Mouse (Mus musculus): Measurements from ENCODE around the gene Dgki. TPM values are rescaled to one million over a fixed set of nuclear protein-coding genes. Genes with fewer than 3 reads are reported as not detected.
A peak's percentile ranks its signal among the peaks of the same experiment; 100 is the strongest.

Gene Dgki
- polyA plus RNA-seq, 1 experiment from 2014 or later: 0.18 TPM

GRCm38 (mm10) chr6:36812666-36813515, 487.1 kb downstream of the Dgki start:
- ATAC-seq (replicated peaks; ENCODE audit: low FRiP score) (no peak), DNase-seq (ENCODE audit: low spot score) (no peak)
- Histone ChIP-seq H3K4me1 (replicated peaks; ENCODE audit: control insufficient read depth, insufficient read depth, low read length) (no peaks in the 10 kb centered on the region), H3K27ac (ENCODE audit: low read depth, low read length) (no peak overlapping the region), H3K36me3 (ENCODE audit: control insufficient read depth, insufficient read depth, low read length) (no peaks in the 10 kb centered on the region), H3K27me3 (replicated peaks; ENCODE audit: control insufficient read depth, insufficient read depth, low read length) (no peaks in the 10 kb centered on the region), H3K4me3 (ENCODE audit: low read depth, low read length) (no peak overlapping the region), H3K4me2 (no peak overlapping the region), H3K9me3 (ENCODE audit: control insufficient read depth, low read length) (no peaks in the 10 kb centered on the region), H3K9ac (ENCODE audit: low read depth, low read length) (no peak overlapping the region)
- WGBS: 51% methylated on average over 7 of the region's 7 CpGs

GRCm38 (mm10) chr6:36810448-36810847, 489.5 kb downstream of the Dgki start:
- ATAC-seq (replicated peaks; ENCODE audit: low FRiP score) (no peak), DNase-seq (ENCODE audit: low spot score) (no peak)
- Histone ChIP-seq H3K27ac (ENCODE audit: low read depth, low read length) (no peak overlapping the region), H3K4me3 (ENCODE audit: low read depth, low read length) (peak overlapping the region; percentile 51; the same call in 1 of the 2 replicates), H3K4me1 (replicated peaks; ENCODE audit: control insufficient read depth, insufficient read depth, low read length) (no peaks in the 10 kb centered on the region), H3K9ac (ENCODE audit: low read depth, low read length) (no peak overlapping the region), H3K4me2 (peak overlapping the region; percentile 57), H3K27me3 (replicated peaks; ENCODE audit: control insufficient read depth, insufficient read depth, low read length) (no peaks in the 10 kb centered on the region), H3K9me3 (ENCODE audit: control insufficient read depth, low read length) (no peaks in the 10 kb centered on the region), H3K36me3 (ENCODE audit: control insufficient read depth, insufficient read depth, low read length) (no peaks in the 10 kb centered on the region; the same call in 1 of the 2 replicates)
- 22% methylated on average over 5 of the region's 5 CpGs for WGBS

GRCm38 (mm10) chr6:36809747-36810285, 490.2 kb downstream of the Dgki start, which contains the start of gene Ptn:
Gene Ptn (minus strand): TSS chr6:36810220.
- peak within 1 kb of the TSS; percentile 50 for H3K9ac ChIP-seq (ENCODE audit: low read depth, low read length)
- H3K9me3 ChIP-seq (ENCODE audit: control insufficient read depth, low read length): no peaks in the 10 kb centered on the region
- peak within 1 kb of the TSS; percentile 57 for H3K4me2 ChIP-seq
- H3K27me3 ChIP-seq (replicated peaks; ENCODE audit: control insufficient read depth, insufficient read depth, low read length): no peaks in the 10 kb centered on the region
- peak within 1 kb of the TSS; percentile 51 for H3K4me3 ChIP-seq (ENCODE audit: low read depth, low read length)
- peak; percentile 53 for DNase-seq (ENCODE audit: low spot score)
- peak within 1 kb of the TSS; percentile 66; the same call in 1 of the 2 replicates for H3K27ac ChIP-seq (ENCODE audit: low read depth, low read length)
- ATAC-seq (replicated peaks; ENCODE audit: low FRiP score): no peak
- H3K36me3 ChIP-seq (ENCODE audit: control insufficient read depth, insufficient read depth, low read length): no peaks in the 10 kb centered on the region; the same call in 1 of the 2 replicates
- no peaks in the 10 kb centered on the region for H3K4me1 ChIP-seq (replicated peaks; ENCODE audit: control insufficient read depth, insufficient read depth, low read length)
- WGBS: 0% methylated on average over 15 of the region's 15 CpGs

- peak overlapping the region; percentile 66; the same call in 1 of the 2 replicates for H3K27ac ChIP-seq (ENCODE audit: low read depth, low read length)
- no peak for DNase-seq (ENCODE audit: low spot score)
These were observed 490.7 kb downstream of the Dgki start for GRCm38 (mm10) chr6:36809311-36809726.

GRCm38 (mm10) chr6:36808306-36809058, 491.5 kb downstream of the Dgki start:
- ATAC-seq (replicated peaks; ENCODE audit: low FRiP score): no peak
- Histone ChIP-seq H3K4me2 (peak overlapping the region; percentile 57), H3K9ac (ENCODE audit: low read depth, low read length) (no peak overlapping the region; the same call in 1 of the 2 replicates)

More at GRCm38 (mm10) chr6:36809311-36809726, 490.7 kb downstream of the Dgki start:
- ATAC-seq (replicated peaks; ENCODE audit: low FRiP score): no peak
- peak overlapping the region; percentile 51 for H3K4me3 ChIP-seq (ENCODE audit: low read depth, low read length)
- no peaks in the 10 kb centered on the region for H3K9me3 ChIP-seq (ENCODE audit: control insufficient read depth, low read length)
- 19% methylated on average over 7 of the region's 7 CpGs for WGBS
- peak overlapping the region; percentile 50 for H3K9ac ChIP-seq (ENCODE audit: low read depth, low read length)
- H3K27me3 ChIP-seq (replicated peaks; ENCODE audit: control insufficient read depth, insufficient read depth, low read length): no peaks in the 10 kb centered on the region
- H3K4me2 ChIP-seq: peak overlapping the region; percentile 57
- H3K4me1 ChIP-seq (replicated peaks; ENCODE audit: control insufficient read depth, insufficient read depth, low read length): no peaks in the 10 kb centered on the region
- no peaks in the 10 kb centered on the region; the same call in 1 of the 2 replicates for H3K36me3 ChIP-seq (ENCODE audit: control insufficient read depth, insufficient read depth, low read length)

GRCm38 (mm10) chr6:36806906-36807305, 493.1 kb downstream of the Dgki start:
- no peak for ATAC-seq (replicated peaks; ENCODE audit: low FRiP score)
- no peak overlapping the region for H3K9ac ChIP-seq (ENCODE audit: low read depth, low read length)
- no peak overlapping the region for H3K4me3 ChIP-seq (ENCODE audit: low read depth, low read length)
- 74% methylated on average over 6 of the region's 6 CpGs for WGBS
- H3K36me3 ChIP-seq (ENCODE audit: control insufficient read depth, insufficient read depth, low read length): no peaks in the 10 kb centered on the region; the same call in 1 of the 2 replicates
- no peak for DNase-seq (ENCODE audit: low spot score)
- no peaks in the 10 kb centered on the region for H3K4me1 ChIP-seq (replicated peaks; ENCODE audit: control insufficient read depth, insufficient read depth, low read length)
- no peak overlapping the region for H3K27ac ChIP-seq (ENCODE audit: low read depth, low read length)
- no peaks in the 10 kb centered on the region for H3K27me3 ChIP-seq (replicated peaks; ENCODE audit: control insufficient read depth, insufficient read depth, low read length)
- peak overlapping the region; percentile 37; the same call in 1 of the 2 replicates for H3K4me2 ChIP-seq
- no peaks in the 10 kb centered on the region for H3K9me3 ChIP-seq (ENCODE audit: control insufficient read depth, low read length)

More at GRCm38 (mm10) chr6:36808306-36809058, 491.5 kb downstream of the Dgki start:
- Histone ChIP-seq H3K27ac (ENCODE audit: low read depth, low read length) (no peak overlapping the region), H3K9me3 (ENCODE audit: control insufficient read depth, low read length) (no peaks in the 10 kb centered on the region), H3K27me3 (replicated peaks; ENCODE audit: control insufficient read depth, insufficient read depth, low read length) (no peaks in the 10 kb centered on the region), H3K4me3 (ENCODE audit: low read depth, low read length) (peak overlapping the region; percentile 51), H3K36me3 (ENCODE audit: control insufficient read depth, insufficient read depth, low read length) (no peaks in the 10 kb centered on the region; the same call in 1 of the 2 replicates), H3K4me1 (replicated peaks; ENCODE audit: control insufficient read depth, insufficient read depth, low read length) (no peaks in the 10 kb centered on the region)
- WGBS: 67% methylated on average over 7 of the region's 7 CpGs
- no peak for DNase-seq (ENCODE audit: low spot score)

GRCm38 (mm10) chr6:36800309-36800946, 499.6 kb downstream of the Dgki start:
- Histone ChIP-seq H3K27me3 (replicated peaks; ENCODE audit: control insufficient read depth, insufficient read depth, low read length) (no peaks in the 10 kb centered on the region), H3K4me2 (no peak overlapping the region), H3K27ac (ENCODE audit: low read depth, low read length) (no peak overlapping the region), H3K9me3 (ENCODE audit: control insufficient read depth, low read length) (no peaks in the 10 kb centered on the region), H3K9ac (ENCODE audit: low read depth, low read length) (no peak overlapping the region), H3K4me3 (ENCODE audit: low read depth, low read length) (no peak overlapping the region), H3K4me1 (replicated peaks; ENCODE audit: control insufficient read depth, insufficient read depth, low read length) (no peaks in the 10 kb centered on the region), H3K36me3 (ENCODE audit: control insufficient read depth, insufficient read depth, low read length) (no peaks in the 10 kb centered on the region)
- WGBS: 75% methylated on average over 5 of the region's 5 CpGs
- ATAC-seq (replicated peaks; ENCODE audit: low FRiP score): no peak
- DNase-seq (ENCODE audit: low spot score): no peak

GRCm38 (mm10) chr6:36797066-36797655, 502.8 kb downstream of the Dgki start:
- no peaks in the 10 kb centered on the region for H3K9me3 ChIP-seq (ENCODE audit: control insufficient read depth, low read length)
- H3K4me2 ChIP-seq: no peak overlapping the region
- ATAC-seq (replicated peaks; ENCODE audit: low FRiP score): no peak
- 62% methylated on average over 3 of the region's 3 CpGs for WGBS
- no peaks in the 10 kb centered on the region for H3K27me3 ChIP-seq (replicated peaks; ENCODE audit: control insufficient read depth, insufficient read depth, low read length)
- no peaks in the 10 kb centered on the region for H3K4me1 ChIP-seq (replicated peaks; ENCODE audit: control insufficient read depth, insufficient read depth, low read length)
- no peaks in the 10 kb centered on the region for H3K36me3 ChIP-seq (ENCODE audit: control insufficient read depth, insufficient read depth, low read length)
- no peak for DNase-seq (ENCODE audit: low spot score)
- no peak overlapping the region for H3K4me3 ChIP-seq (ENCODE audit: low read depth, low read length)
- no peak overlapping the region for H3K9ac ChIP-seq (ENCODE audit: low read depth, low read length)
- no peak overlapping the region for H3K27ac ChIP-seq (ENCODE audit: low read depth, low read length)
